Mouse (Mus musculus) left cerebral cortex, postnatal 10 days (tissue): ENCODE results near the gene Trpm8. TPM values are rescaled to one million over a fixed set of nuclear protein-coding genes. Genes with fewer than 3 reads are reported as not detected.

Experiments
- DNase-seq, 2 experiments: peaks; one replicate each; pipeline ENCODE4 v3.0.0; 2021 to 2022; ENCODE audit warnings: low spot score in 2 of 2, mixed read lengths in 1 of 2; ENCODE audit errors: extremely low spot score in 1 of 2
- intact Hi-C: fragments of 180-260 bp; cut with DNase I; formaldehyde crosslinking; loops from one replicate; pipeline ENCODE4 v1.15.1; 2025
- total RNA-seq, 2 experiments: library from RNA; stranded (reverse); gene quantifications; 2 replicates each; pipeline ENCODE4 v1.2.3; 2021

Gene Trpm8
- total RNA-seq, 2 experiments from 2014 or later = 1.2 to 1.5 TPM

- peak in 1 of 2 experiments; percentile 77 for DNase-seq
- intact Hi-C loops = loop anchor here (10.0 kb wide), 1 partner anchor 135 kb away; no protein-coding TSS in a partner anchor
Measured at GRCm38 (mm10) chr1:88289917-88290316, 12.5 kb downstream of the Trpm8 start.

GRCm38 (mm10) chr1:88290511-88290910, 13.1 kb downstream of the Trpm8 start:
- DNase-seq = peak in 1 of 2 experiments; percentile 13
- intact Hi-C loops = no loop called here

- peak in 1 of 2 experiments; percentile 14 for DNase-seq
- intact Hi-C loops = no loop called here
Measured at GRCm38 (mm10) chr1:88291409-88292005, 14.0 kb downstream of the Trpm8 start.

- intact Hi-C loops = no loop called here
- DNase-seq = peak in 1 of 2 experiments; percentile 19
Measured at GRCm38 (mm10) chr1:88292057-88292456, 14.6 kb downstream of the Trpm8 start.

- intact Hi-C loops = no loop called here
- DNase-seq = peak in 1 of 2 experiments; percentile 62
Measured at GRCm38 (mm10) chr1:88294650-88295049, 17.2 kb downstream of the Trpm8 start.

GRCm38 (mm10) chr1:88296171-88296920, 18.9 kb downstream of the Trpm8 start:
- intact Hi-C loops = no loop called here
- peak in 1 of 2 experiments; percentile 26 for DNase-seq

GRCm38 (mm10) chr1:88297480-88298258, 20.2 kb downstream of the Trpm8 start:
- intact Hi-C loops = no loop called here
- no peak for DNase-seq

GRCm38 (mm10) chr1:88298686-88299528, 21.4 kb downstream of the Trpm8 start:
- intact Hi-C loops = no loop called here
- no peak for DNase-seq

GRCm38 (mm10) chr1:88299529-88299945, 22.1 kb downstream of the Trpm8 start:
- no peak for DNase-seq
- intact Hi-C loops = no loop called here

GRCm38 (mm10) chr1:88300301-88301050, 23.0 kb downstream of the Trpm8 start:
- DNase-seq = no peak
- intact Hi-C loops = no loop called here

- intact Hi-C loops = no loop called here
Measured at GRCm38 (mm10) chr1:88301121-88302014, 23.9 kb downstream of the Trpm8 start.

GRCm38 (mm10) chr1:88302057-88302740, 24.7 kb downstream of the Trpm8 start:
- DNase-seq = no peak
- intact Hi-C loops = no loop called here

More at GRCm38 (mm10) chr1:88301121-88302014, 23.9 kb downstream of the Trpm8 start:
- peak in 1 of 2 experiments; percentile 62 for DNase-seq

- DNase-seq = no peak
- intact Hi-C loops = no loop called here
Measured at GRCm38 (mm10) chr1:88303762-88304161, 26.3 kb downstream of the Trpm8 start.

- intact Hi-C loops = no loop called here
- DNase-seq = peak in 1 of 2 experiments; percentile 45
Measured at GRCm38 (mm10) chr1:88304261-88304985, 27.0 kb downstream of the Trpm8 start.

GRCm38 (mm10) chr1:88305018-88305795, 27.7 kb downstream of the Trpm8 start:
- intact Hi-C loops = no loop called here
- DNase-seq = no peak
